Mouse (Mus musculus): ENCODE measurements around the gene Olfr1510.

GRCm38 (mm10) chr14:52414273-52414672 is at the start of gene Olfr1510:
- TF ChIP-seq POLR2A (IDR thresholded peaks at IDR 0.05; ENCODE audit: borderline replicate concordance, extremely low read depth, low read depth, low read length) (no peak), CTCF (IDR thresholded peaks at IDR 0.05; ENCODE audit: insufficient read depth, low read length) (no peak)

Data from lung, adult 2 months (tissue).